Mouse (Mus musculus) monocyte, adult 2 months (primary cell): ENCODE results near the gene Coa3.
"Not testable (repeated sequence)": the region's sequence is repeated elsewhere in the genome, so short reads cannot be mapped to it uniquely, and the experiment has no call there.

Experiments
- DNase-seq, 2 experiments: peaks; one replicate each; pipeline ENCODE4 v3.0.0; 2022; ENCODE audit warnings: low spot score in 2 of 2, low read depth in 1 of 2

Coa3 gene

GRCm38 (mm10) chr11:101278223-101279192 is at the start of gene Coa3, which contains the start of gene Cntd1:
TSS of gene Coa3 (minus strand) at chr11:101279114.
TSS of gene Cntd1 (plus strand) at chr11:101279012.
- DNase-seq, result peak in 1 of 2 experiments; percentile 40

- DNase-seq, result no peak
Observed at GRCm38 (mm10) chr11:101327311-101327710, 48.4 kb upstream of the Coa3 start.

GRCm38 (mm10) chr11:101326147-101326546 is 47.2 kb upstream of the Coa3 start:
- no peak for DNase-seq

- not testable (repeated sequence) for DNase-seq
Observed at GRCm38 (mm10) chr11:101325201-101325600, 46.3 kb upstream of the Coa3 start.

- DNase-seq, result no peak
Observed at GRCm38 (mm10) chr11:101324763-101325162, 45.8 kb upstream of the Coa3 start, which contains the start of gene Aoc2. TSS of gene Aoc2 (plus strand) at chr11:101325063.

- DNase-seq, result no peak
Observed at GRCm38 (mm10) chr11:101323609-101324008, 44.7 kb upstream of the Coa3 start.

- peak in 1 of 2 experiments; percentile 17 for DNase-seq
Observed at GRCm38 (mm10) chr11:101316501-101316917, 37.6 kb upstream of the Coa3 start.

- peak; percentile 76 to 90 for DNase-seq
Observed at GRCm38 (mm10) chr11:101315665-101316500, 37.0 kb upstream of the Coa3 start, which contains the start of gene Psme3. TSS of gene Psme3 (plus strand) at chr11:101316213.

- no peak for DNase-seq
Observed at GRCm38 (mm10) chr11:101315082-101315650, 36.3 kb upstream of the Coa3 start.

GRCm38 (mm10) chr11:101314567-101314966 is 35.7 kb upstream of the Coa3 start:
- no peak for DNase-seq

- DNase-seq, result no peak
Observed at GRCm38 (mm10) chr11:101312150-101312549, 33.2 kb upstream of the Coa3 start.

- DNase-seq, result no peak
Observed at GRCm38 (mm10) chr11:101311083-101311482, 32.2 kb upstream of the Coa3 start.

- DNase-seq, result no peak
Observed at GRCm38 (mm10) chr11:101307744-101308143, 28.8 kb upstream of the Coa3 start.

GRCm38 (mm10) chr11:101302004-101302798 is 23.3 kb upstream of the Coa3 start, which contains the start of gene Becn1:
TSS of gene Becn1 (minus strand) at chr11:101302286.
- DNase-seq, result peak; percentile 87 to 93

GRCm38 (mm10) chr11:101301299-101302003 is 22.5 kb upstream of the Coa3 start:
- DNase-seq, result no peak

GRCm38 (mm10) chr11:101300881-101301280 is 22.0 kb upstream of the Coa3 start:
- DNase-seq, result no peak

GRCm38 (mm10) chr11:101295191-101295590 is 16.3 kb upstream of the Coa3 start:
- no peak for DNase-seq

- no peak for DNase-seq
Observed at GRCm38 (mm10) chr11:101291231-101291630, 12.3 kb upstream of the Coa3 start.

GRCm38 (mm10) chr11:101287306-101287705 is 8.4 kb upstream of the Coa3 start:
- peak in 1 of 2 experiments; percentile 19 for DNase-seq
